Mouse (Mus musculus): ENCODE results near the gene Pex11g.

Gene Pex11g

DNA sequence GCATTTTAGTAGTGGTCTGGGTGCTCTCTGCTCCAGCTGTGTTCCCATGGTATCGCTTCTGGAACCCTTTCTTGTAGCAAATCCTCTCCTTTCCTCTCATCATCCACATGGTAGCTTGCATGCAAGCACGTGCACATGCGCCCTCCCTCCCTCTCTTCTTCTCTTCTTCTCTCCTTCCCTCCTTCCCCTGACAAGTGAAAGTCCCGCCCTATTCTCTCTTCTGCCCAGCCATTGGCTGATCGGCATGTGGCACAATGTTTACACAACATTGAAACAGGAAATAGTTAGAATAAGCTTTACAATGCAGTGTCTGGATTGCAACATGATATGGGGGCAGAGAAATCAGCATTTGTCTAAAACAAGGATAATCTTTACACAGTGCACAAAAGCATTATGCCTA, 14.1 kb upstream of the Pex11g start:
- peak; percentile 49 for DNase-seq (ENCODE audit: low read depth)

DNA sequence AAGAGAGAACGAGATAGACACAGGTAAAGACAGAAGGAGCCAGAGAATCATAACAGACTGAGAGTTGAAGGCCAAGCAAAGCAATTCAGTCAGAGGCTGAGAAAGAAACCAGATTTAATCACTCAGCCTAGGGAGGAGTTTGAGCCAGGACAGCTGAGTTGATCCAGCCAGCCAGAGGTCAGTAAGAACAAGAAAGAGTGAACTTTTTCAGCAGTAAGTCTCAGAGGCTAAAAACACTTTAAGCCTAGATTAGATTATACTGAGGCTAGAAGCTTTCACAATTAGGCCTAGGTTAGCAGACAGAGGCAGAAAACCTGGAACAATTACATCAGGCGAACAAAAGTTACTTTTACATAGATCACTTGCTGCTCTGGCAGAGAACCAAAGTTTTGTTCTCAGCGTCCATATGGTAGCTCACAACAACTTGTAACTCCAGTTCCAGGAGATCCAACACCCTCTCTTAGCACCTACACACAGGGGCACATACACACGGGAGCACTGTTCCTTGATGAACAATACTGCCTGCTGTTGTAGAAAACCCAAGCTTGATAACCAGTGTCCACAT, 12.8 kb upstream of the Pex11g start:
- no peak for DNase-seq (ENCODE audit: low read depth)

DNA sequence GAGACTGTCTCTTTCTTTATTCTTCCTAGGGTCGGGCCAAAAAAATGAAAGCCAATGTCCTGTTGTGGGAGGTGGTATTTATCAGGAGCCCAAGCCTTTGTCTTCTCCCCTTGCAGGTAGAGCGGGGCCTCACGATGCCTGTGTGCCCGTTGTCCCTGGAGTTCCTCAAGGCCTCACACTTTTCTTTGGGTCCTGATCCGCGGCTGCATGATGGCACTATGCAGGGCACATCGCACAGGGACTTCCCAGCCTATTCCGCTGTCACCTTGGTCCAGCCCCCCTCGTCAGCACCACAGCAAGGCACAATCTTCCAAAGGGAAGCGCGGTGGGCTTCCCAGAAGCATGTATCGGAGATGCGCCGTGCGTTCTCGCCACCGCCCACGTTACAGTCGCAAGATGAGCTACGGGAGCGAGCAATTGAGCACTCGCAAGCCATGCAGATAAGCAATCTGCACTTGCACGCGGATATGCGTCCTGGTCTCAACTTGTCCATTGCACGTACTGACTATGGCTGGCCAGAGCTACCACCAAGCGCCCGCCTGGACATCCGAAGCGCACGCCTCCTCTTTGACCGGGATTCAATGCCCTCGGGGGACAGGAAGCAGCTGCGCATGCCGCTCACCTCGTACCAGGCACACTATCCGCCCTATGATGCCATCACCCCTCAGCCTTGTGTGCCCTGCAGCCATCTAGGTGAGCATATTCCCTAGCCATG, 8.4 kb upstream of the Pex11g start:
- no peak for DNase-seq (ENCODE audit: low read depth)

DNA sequence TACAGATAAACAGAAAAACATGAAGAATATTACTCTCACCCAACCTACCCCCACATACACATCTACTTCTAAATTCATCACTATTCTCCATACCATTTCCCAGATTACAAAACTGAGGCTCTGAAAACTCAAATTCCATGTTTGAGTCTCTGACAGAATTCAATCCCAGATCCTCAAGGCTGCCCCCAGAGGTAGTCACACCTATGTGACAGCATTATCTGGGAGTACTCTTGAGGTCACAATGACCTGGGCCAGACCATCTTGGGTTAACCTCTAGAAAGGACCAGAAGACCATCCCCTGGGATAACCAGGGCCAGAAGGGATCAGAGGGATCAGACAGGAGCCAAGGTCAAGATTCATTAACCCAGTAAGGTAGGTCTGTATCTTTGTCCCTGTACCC, 3.1 kb upstream of the Pex11g start, which contains the start of gene Tex45:
Tex45 (plus strand) TSS at position 301 of the 400 bp plus-strand sequence.
- no peak for DNase-seq (ENCODE audit: low read depth)

DNA sequence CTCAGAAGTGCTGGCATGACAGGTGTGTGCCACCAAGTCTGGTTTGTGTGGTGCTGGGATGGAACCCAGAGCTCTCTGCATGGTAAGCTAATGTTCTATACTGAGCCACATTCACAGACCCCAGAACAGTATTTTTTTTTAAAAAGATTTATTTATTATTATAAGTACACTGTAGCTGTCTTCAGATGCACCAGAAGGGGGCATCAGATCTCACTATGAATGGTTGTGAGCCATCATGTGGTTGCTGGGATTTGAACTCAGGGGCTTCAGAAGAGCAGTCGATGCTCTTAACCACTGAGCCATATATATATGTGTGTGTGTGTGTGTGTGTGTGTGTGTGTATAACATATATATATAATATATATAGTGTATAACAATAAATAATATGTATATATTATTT, 1.4 kb upstream of the Pex11g start:
- DNase-seq (ENCODE audit: low read depth) = peak; percentile 40

DNA sequence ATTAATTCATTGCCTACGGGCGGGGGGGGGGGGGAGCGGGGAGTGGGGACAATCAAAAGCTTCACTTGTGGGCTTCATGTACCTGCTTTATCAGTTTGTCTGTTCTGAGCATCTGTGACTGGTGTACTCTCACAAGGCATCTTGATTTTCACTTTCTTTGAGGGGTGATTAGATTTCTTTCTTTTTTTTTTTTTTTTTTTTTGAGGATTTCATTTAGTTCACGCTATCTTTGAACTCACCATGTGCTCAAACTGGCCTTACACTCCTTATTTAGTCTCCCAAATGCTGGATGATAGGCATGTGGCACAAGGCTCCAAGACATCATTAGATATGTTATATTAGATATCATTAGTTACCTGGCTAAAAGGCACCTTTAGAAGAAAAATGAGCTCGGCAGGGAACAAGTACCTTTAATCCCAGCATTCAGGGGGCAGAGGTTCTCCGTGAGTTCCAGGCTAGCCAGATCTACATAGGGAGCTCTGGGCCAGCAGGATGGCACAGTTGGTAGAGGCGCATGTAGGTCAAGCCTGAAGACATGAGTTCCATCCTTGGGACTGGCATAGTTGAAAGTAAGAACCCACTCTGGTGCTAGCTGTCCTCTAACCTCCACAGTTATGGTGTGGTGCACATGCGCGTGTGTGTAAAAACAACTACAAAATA, 536 bp upstream of the Pex11g start:
- peak; percentile 24 for DNase-seq (ENCODE audit: low read depth)

DNA sequence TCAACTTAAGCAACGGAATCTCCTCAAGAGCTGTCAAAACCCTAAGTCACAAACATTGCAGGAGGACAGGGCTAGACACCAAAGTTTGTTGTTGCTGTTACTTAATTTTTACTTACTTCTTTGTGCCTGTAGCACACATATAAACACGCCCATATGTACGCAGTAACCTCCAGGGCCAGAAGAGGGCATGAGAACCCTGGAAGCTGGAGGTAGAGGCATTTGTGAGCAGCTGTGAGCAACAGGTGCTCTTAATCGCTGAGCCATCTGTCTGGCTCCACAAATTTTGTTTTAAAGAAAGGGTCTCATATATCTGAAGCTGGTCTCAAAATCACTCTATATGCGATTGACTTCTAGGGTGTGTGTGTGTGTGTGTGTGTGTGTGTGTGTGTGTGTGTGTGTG, 3.2 kb downstream of the Pex11g start:
- peak; percentile 67 for DNase-seq (ENCODE audit: low read depth)

DNA sequence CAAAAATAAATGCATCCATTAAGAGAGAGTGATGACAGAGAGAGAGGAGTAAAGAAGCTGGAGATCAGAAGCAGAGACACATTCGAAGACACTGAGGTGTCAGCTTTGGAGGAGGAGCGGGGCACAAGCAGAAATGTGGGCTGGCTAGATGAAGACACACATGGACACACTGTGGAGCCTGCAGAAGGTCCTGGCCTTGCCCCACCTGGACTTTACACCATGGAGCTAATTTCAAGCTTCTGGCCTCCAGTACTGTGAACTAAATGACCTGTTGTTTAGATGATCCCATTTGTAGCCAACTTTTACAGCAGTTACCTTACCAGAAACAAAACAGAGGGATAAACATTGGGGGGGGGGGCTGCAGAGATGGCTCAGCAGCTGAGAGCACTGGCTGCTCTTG, 4.2 kb downstream of the Pex11g start:
- DNase-seq (ENCODE audit: low read depth) = no peak

DNA sequence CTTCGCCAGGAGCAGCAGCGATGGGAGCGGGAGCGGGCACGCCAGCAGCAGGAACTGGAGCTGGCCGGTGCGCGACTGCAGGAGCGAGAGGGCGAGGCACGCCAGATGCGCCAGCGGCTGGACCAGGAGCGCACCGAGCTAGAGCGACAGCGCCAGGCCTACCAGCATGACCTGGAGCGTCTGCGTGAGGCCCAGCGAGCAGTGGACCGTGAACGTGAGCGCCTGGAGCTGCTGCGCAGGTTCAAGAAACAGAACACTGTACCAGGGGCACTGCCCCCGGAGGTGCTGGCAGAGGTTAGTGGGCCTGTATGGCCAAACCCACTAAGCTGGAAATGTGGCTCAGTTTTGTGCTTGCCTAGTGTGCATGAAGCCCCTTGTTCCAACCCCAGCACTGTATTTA, 15.5 kb downstream of the Pex11g start:
- no peak for DNase-seq (ENCODE audit: low read depth)

DNA sequence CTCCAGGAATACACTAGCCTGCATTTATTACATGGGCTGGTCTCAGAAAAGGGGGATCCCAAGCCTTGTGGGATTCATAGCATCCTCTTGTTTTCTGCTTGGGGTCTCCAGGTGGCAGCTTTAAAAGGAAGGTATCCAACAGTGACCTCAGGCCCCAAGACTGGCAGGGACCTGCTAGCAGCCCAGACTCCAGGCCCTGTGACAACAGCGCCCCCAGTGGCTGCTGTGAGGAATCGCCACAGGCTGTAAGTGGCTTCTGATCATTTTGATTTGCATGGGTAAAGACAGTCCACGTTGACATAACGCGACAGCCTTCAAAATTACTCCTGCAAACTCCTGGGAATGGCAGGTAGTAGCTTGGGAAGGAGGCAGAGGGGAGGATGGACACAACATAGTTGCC, 16.8 kb downstream of the Pex11g start:
- peak; percentile 72 for DNase-seq (ENCODE audit: low read depth)

DNA sequence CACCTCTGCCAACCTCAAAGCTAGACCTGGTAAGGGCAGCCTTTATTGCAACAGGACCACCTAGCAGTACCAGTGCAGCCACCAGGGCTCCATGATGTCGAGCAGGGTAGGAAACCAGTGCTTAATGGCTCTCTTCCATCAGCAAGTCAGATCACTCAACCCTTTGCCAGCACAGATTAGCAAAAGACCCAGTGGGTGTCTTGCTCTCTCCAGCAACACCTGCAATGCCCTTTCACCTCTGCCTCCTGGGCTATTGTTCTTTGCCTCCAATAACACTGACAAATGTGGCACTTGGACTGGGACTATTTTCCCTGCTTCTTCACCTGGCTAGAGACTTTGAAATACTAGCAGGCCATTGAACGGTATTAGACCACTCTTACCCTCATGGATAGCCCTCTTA, 18.3 kb downstream of the Pex11g start:
- DNase-seq (ENCODE audit: low read depth) = no peak

DNA sequence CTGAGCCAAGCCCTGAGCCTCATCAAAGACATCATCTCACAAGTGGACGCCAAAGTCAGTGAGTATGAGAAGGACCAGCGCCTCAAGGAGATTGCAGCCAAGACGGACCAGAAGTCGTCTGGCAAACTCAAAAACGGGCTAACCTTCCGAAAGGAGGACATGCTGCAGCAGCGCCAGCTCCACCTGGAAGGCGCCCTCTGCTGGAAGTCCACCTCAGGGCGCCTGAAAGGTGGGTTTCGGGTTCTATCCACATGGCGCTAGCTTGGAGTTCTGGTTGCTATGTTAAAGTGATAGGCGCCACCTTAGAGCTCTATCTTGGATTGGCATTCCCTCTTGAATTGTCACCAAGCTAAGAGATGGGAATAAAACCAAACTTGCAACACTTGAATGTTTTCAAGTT, 28.0 kb downstream of the Pex11g start:
- peak; percentile 36 for DNase-seq (ENCODE audit: low read depth)

DNA sequence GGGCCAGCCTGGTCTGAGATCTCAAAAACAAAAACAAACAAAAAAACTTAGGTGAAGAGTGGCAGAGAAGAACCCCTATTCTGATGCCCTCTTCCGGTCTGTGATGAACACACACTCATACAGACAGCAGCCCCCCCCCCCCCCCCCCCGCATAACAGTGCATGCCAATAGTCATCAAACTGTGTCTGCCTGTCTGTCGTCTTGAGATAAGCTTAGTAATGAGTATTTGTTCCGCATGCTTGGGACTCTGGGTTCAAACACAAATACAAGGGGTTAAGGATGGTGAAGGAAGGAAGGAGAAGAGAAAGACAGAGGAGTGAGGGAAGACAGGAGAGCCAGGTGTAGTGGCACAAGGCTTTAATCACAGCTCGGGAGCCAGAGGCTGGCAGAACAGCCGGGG, 31.0 kb downstream of the Pex11g start:
- DNase-seq (ENCODE audit: low read depth) = no peak

DNA sequence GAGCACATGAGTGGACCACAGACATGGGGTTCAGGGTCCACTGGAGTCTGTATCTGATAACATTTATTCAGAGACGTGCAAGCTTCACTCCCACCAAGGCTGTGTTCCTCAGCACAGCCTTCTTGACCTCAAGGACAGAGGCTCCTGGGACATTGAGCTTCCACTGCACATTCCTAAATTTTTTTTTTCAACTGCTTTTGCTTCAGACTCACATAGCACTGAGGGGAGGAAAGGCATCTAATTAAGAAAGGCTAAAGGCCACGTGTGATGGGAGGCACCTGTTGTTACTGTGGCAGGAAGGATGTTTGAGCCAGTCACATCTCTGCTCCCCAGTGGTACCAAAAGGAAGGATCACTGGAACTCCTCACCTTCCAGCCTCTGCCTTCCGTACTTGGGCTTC, 36.4 kb downstream of the Pex11g start:
- DNase-seq (ENCODE audit: low read depth) = no peak

DNA sequence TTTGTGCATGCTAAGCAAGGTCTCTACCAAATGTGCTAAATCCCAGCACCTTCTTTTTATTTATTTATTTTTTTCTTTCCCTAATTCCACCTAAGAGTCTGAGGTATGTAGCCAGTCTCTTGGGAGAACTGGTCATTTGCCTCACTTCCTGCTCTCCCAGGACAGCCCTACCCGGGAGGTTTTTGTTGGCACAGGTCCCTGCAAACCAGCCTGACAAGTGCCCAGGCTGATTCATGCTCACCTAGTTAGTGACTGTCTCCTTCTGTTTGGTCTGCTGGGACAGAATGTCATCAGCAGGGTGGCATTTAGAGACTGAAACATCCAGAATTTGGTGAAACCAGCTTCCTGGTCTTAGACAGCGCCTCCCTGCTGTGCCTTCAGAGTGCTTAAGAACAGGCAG, 37.5 kb downstream of the Pex11g start:
- DNase-seq (ENCODE audit: low read depth) = no peak

DNA sequence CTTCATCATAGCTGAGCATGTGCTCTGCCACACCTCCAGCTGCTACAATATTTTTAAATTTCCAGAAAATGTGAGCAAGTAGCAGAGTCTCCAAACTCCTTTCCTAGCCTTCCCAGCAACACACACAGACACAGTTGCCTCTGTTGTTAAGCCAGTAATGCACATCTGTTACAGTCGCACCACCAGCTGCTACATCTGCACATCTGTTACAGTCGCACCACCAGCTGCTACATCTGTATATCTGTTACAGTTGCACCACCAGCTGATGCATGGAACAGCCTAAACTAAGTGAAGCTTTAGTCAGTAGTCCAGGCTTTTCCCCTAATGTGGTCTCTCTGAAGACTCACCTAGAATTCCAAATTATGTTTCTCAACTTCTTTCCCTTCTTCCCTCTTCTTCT, 39.1 kb downstream of the Pex11g start:
- DNase-seq (ENCODE audit: low read depth) = no peak

DNA sequence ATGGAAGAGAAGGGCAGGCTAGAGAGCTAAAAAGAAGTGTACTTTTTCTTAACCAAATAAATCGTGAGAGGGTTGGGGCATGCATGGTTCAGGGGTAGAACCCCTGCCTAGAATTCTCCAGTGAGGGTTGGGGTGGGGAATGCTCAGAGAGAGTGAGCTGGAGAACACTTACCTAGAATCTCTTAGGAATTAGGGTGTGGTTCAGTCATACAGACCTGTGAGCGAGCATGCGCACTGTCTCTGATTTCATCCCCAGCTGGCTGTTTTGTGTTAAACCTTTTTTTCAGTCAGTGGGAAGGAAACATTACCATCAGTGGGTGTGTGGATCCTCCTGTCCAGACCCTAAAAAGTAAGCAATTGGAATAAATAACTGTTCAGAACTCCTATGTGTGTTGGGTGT, 41.3 kb downstream of the Pex11g start:
- DNase-seq (ENCODE audit: low read depth) = no peak

DNA sequence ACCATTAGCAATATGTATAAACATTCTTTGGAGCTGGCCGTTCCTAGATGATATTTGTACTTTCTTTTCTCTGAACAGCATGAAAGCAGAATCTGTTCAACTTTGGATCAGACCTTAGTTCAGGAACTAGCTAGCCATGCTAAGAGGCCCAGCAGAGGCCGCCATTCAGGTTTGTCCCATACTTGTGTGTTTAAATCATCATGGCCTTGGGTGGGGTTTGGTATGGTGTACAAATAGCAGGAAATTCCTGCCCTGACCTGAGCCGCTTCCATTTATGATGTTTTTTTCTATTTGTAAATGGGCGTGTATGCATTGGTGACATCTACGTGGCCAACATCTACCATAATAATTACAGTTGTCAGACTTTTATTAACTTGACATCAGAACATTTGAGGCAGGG, 42.3 kb downstream of the Pex11g start:
- DNase-seq (ENCODE audit: low read depth) = no peak

DNA sequence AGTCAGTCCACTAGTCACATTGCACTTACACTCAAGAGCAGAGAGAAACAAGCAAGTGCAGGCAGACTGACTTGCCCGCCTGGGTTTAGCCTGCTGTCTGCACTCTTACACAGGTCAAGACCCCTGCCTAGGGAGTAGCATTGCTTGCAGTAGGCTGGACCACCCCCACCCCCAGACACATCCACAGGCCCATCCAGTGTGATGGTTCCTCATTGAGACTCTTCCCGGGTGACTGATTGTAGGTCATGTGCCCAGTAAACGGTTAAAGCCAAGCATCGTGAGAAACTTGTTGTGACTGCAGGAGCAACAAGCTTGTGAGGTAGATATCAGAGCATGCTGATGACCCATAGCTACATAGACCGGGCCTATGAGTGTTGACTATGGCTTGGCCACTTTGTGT, 46.0 kb downstream of the Pex11g start:
- DNase-seq (ENCODE audit: low read depth) = no peak

DNA sequence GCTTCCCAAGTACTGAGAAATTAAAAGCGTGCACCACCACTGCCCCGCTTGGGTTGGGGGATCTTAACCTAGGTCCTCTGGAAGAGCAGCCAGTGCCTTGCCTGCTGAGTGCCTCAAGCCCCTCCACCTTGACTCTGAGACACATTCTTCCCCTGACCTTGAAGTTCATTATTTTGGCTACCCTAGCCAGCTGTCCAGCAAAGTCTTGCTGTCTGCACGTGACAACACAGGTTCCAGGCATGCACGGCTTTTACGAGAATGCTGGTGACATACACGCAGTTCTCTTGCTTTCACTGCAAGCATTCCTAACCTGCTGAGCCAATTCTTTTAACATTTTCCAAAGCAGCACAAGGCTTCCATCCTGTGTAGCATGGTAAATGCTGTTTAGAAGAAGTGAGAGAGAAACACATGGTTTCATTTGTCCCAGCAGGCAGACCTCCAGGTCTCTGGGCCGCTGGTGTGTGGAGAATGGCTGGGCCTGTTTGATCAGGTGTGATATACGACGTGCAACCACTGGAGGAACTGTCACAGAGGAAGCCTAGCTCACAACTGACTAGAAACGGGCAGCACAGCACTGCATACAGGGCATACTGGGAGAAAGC, 47.3 kb downstream of the Pex11g start:
- DNase-seq (ENCODE audit: low read depth) = no peak

DNA sequence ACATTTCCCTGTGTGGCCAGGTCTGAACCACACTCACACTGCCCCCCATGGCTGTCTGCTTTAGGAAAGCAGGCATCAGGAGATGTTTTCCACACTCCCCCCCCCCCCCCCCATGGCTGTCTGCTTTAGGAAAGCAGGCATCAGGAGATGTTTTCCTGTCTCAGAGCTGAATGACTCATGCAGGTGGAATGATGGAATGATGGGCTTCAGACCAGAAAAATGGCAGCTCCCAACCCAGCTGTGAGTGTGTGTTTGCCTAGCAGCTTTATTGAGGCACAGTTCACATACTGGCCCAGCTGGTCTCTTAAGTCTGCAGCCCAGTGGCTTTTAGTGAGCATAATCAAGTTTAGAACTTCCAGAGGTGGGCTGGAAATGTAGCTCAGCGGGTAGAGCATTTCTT, 49.4 kb downstream of the Pex11g start:
- DNase-seq (ENCODE audit: low read depth) = no peak

DNA sequence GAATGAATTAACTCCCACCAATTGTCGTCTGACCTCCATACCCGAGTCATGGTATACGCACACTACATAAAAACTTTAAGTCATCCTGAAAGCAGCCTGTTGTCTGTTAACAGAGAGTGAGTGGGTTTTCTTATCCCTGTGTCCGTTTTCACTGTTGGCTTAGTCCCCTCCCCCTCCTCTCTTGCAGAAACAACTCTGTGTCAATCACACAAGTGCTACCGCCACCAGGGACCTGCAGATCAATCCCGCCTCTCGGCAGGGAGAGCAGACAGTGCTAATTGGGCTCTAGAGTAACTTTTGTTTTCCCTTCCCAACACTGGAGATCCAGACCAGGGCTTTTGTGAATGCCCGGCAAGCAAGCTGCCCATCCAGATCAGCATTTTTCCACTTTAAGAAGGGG, 50.0 kb downstream of the Pex11g start:
- no peak for DNase-seq (ENCODE audit: low read depth)

DNA sequence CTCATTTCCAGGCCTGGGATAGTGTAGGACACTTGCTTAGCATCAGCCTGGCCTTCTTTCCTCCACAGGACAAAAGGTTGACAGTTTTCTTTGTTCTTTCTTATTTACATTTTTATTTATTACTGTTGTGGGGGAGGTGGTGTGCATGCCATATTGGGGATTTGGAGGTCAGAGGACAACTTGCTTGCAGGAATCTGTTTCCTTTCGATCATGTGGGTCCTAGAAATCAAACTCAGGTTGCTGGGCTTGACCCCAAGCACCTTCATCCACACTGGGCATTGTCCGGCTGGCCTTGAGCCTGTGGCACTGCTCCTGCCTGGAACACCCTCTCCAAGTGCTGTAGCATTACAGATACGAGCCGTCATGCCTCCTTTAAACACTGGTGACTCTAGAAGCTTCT, 50.6 kb downstream of the Pex11g start:
- DNase-seq (ENCODE audit: low read depth) = no peak

All from induced T-regulatory cell, adult 2 months (primary cell).